Mouse (Mus musculus) cerebellum, adult 11 months (tissue): ENCODE measurements around the gene Gm6993.

Source experiments
- DNase-seq: peaks from one replicate; pipeline ENCODE4 v3.0.0; 2022

The Gm6993 gene

GRCm38 (mm10) chr12:31240470-31240869 lies at the start of gene Gm6993:
Gene Gm6993 (plus strand): TSS chr12:31240770.
- no peak for DNase-seq

GRCm38 (mm10) chr12:31191329-31191954 lies 49.1 kb upstream of the Gm6993 start:
- no peak for DNase-seq

- no peak for DNase-seq
Observed at GRCm38 (mm10) chr12:31202509-31202908, 38.1 kb upstream of the Gm6993 start.

GRCm38 (mm10) chr12:31203746-31204455 lies 36.7 kb upstream of the Gm6993 start:
- DNase-seq = no peak

GRCm38 (mm10) chr12:31204898-31205297 lies 35.7 kb upstream of the Gm6993 start:
- no peak for DNase-seq

- no peak for DNase-seq
Observed at GRCm38 (mm10) chr12:31205983-31206633, 34.5 kb upstream of the Gm6993 start.

- no peak for DNase-seq
Observed at GRCm38 (mm10) chr12:31208766-31209165, 31.8 kb upstream of the Gm6993 start.

- DNase-seq = no peak
Observed at GRCm38 (mm10) chr12:31209377-31209805, 31.2 kb upstream of the Gm6993 start.

- DNase-seq = peak; percentile 31
Observed at GRCm38 (mm10) chr12:31213556-31213955, 27.0 kb upstream of the Gm6993 start.

- no peak for DNase-seq
Observed at GRCm38 (mm10) chr12:31215003-31215402, 25.6 kb upstream of the Gm6993 start.

GRCm38 (mm10) chr12:31217232-31217631 lies 23.3 kb upstream of the Gm6993 start:
- no peak for DNase-seq

- DNase-seq = no peak
Observed at GRCm38 (mm10) chr12:31218774-31219173, 21.8 kb upstream of the Gm6993 start.

GRCm38 (mm10) chr12:31221522-31221921 lies 19.0 kb upstream of the Gm6993 start:
- DNase-seq = no peak

- DNase-seq = no peak
Observed at GRCm38 (mm10) chr12:31222282-31222681, 18.3 kb upstream of the Gm6993 start.

- no peak for DNase-seq
Observed at GRCm38 (mm10) chr12:31222741-31223140, 17.8 kb upstream of the Gm6993 start.

GRCm38 (mm10) chr12:31225451-31225850 lies 15.1 kb upstream of the Gm6993 start:
- no peak for DNase-seq

- DNase-seq = no peak
Observed at GRCm38 (mm10) chr12:31227167-31227566, 13.4 kb upstream of the Gm6993 start.

- DNase-seq = no peak
Observed at GRCm38 (mm10) chr12:31228878-31229277, 11.7 kb upstream of the Gm6993 start.

GRCm38 (mm10) chr12:31232635-31233034 lies 7.9 kb upstream of the Gm6993 start:
- DNase-seq = no peak

GRCm38 (mm10) chr12:31235018-31235417 lies 5.6 kb upstream of the Gm6993 start:
- DNase-seq = no peak

- DNase-seq = no peak
Observed at GRCm38 (mm10) chr12:31236861-31237595, 3.5 kb upstream of the Gm6993 start.

- DNase-seq = no peak
Observed at GRCm38 (mm10) chr12:31239031-31239583, 1.5 kb upstream of the Gm6993 start.

- no peak for DNase-seq
Observed at GRCm38 (mm10) chr12:31239798-31240197, 772 bp upstream of the Gm6993 start.
